Mouse (Mus musculus): Measurements from ENCODE around the gene Cxcl10.
A peak's percentile ranks its signal among the peaks of the same experiment; 100 is the strongest.

Cxcl10 gene

DNA sequence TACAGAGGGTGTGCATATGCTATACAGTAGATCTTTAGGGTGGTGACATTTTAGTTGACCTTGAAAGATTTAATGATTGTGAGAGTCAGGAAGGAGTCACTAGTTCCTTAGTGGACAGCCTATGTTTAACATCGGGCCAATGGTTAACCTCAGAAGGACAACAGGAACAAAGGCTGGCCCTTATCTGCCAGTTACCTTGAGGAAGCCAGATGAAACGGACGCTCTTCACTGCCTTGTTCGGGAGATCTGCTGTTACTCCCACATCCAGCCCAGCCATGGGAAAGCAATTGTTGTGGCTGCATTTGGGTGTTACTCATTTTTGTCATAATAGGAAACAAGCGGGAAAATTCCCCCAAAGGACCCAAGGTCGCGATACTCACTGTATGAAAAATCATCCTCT, 34.9 kb downstream of the Cxcl10 start:
- DNase-seq: no peak

GRCm38 (mm10) chr5:92312046-92312715, 36.5 kb downstream of the Cxcl10 start:
- DNase-seq: peak; percentile 94 to 98

- DNase-seq: peak; percentile 95
Measured at GRCm38 (mm10) chr5:92309681-92310511, 38.8 kb downstream of the Cxcl10 start, which contains the start of gene Sdad1. Gene Sdad1 (minus strand): TSS chr5:92310479.

DNA sequence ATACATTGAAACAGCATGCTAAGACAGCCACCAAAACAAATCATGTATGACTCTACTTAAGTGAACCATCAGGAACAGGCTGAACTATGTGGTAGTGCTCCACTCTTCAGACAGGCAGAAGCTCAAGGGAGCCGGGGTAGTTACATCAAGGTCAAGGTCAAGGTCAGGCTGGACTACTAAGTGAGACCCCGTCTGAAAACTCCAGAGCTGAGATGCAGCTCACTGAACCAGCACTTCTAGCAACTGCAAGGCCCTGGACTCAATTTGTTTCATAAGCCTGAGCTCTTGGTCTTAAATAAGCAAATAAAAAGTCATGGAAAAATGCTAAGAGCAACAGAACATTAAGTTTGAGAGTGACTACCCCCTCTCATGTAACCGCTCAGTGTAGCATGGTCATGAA, 44.4 kb downstream of the Cxcl10 start:
- DNase-seq: no peak

DNA sequence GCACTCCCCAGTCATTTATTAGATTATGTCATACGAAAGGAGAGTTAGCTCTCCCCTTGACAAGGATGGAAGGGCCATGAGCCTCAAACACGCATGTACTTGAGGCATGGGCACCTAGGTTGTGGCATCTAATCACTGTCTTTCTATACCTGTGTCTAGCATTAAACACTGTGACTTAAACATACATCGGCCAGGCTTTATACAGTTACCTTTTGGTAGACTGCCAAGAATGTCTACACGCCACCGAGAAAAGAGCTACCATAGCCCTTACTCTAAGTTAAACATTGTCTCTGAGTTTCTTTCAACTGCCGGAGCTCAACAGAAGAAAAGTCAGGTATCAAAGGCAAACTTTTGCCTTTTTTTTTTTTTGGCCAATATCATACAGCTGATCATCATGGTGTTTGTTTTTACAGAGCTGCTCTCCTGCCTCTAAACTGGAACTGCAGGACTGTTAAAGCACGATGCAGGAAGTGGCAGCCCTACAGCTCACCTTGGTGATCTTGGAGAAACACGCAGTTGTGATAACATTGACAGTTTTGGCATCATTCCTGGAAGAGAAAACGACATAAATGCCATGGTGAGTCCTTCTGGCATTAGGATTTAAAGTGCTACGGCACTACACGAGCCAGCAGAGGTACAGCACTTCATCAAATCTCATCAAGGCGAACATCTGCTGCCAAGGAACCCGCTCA, 46.4 kb downstream of the Cxcl10 start:
- DNase-seq: no peak
